Mouse (Mus musculus): ENCODE data around the gene Ankib1.
A peak's percentile ranks its signal among the peaks of the same experiment; 100 is the strongest.
"Not testable (repeated sequence)": the region's sequence is repeated elsewhere in the genome, so short reads cannot be mapped to it uniquely, and the experiment has no call there.

Ankib1 gene

DNA sequence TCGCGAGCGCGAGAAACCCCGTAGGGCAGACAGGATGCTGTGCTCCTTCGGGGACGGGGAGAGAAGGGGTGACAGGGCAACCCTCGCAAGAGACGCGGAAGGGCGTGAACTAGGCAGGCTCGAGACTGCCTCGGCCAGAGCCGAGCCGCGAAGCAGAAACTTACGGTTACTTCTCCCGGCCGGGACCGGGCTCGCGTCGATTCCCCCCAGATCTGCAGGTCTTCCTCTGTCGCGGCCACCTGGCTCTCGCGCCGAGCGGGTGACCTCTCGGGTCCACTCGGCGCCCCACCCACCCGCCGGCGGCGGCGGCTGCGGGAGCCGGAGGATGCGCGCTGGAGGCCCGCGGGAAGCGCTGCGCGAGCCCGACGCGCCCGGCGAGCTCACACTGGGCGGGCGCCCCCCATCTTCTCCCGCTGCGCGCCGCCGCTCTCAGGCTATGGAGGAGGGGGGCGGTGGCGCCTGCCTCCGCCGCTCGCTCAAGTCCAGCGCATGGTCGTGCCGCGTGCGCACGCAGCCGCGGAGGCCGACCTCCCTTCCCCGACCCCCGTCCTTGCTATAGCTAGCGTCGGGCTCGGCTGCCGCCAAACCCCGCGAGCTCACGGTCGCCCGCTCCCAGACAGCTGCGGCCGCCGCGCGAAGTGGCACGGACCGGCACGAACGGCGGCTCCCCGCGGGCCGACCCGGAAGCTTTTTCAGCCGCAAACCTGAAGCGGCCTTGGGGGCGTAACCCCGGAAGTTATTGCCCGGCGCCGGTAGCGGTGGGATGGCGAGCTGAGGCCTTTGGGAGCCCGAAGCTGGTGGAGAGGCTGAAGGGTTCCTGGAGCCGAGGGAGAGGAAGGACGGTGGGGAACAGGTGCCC is at the start of gene Ankib1, which contains the start of gene Krit1:
Ankib1 (minus strand) TSS at position 493 of the 859 bp plus-strand sequence.
Krit1 (plus strand) TSS at position 752 of the 859 bp plus-strand sequence.
- DNase-seq (ENCODE audit: low spot score in 2 of 2), result peak; percentile 82 to 89

DNA sequence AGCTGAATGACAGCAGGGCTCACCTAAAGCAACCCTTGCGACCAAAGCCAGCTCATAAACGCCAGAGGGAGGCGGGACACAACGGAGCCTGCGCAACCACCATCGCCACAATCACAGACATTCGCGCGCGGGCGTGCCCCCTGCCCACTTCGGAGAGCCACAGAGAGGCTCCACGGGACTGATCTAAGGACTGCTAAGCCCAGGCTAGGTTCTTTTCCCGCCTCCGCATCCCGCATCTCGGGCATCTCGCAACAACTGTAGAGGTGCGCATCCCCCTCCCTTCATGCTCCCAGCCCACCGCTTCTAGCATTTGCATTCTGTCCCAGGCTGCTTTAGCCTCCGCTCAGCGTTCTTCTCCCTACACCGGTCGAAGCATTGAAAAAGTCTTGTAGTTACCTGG is 42.3 kb upstream of the Ankib1 start, which contains the start of gene Lrrd1:
Lrrd1 (plus strand) TSS at position 148 of the 400 bp plus-strand sequence.
- DNase-seq (ENCODE audit: low spot score in 2 of 2), result no peak

GRCm38 (mm10) chr5:3834107-3834506 is 31.4 kb upstream of the Ankib1 start:
- DNase-seq (ENCODE audit: low spot score in 2 of 2), result no peak

DNA sequence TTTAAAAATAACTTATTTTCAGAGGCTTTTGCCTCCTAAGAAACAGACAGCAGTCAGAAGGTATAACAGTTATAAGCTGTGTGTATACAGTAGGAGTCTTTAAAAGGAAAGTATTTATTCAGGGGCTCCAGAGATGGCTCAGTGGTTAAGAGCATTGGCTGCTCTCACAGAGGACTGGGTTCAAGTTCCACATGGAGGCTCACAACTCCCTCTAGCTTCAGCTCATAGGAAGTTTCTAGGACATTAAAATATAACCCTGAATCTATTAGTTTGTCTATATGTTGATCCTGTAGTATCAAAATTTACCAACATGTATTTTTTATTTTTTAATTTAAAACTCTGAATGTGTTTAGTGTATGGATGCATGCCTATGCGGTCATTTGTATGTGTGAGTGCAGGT is 5.7 kb upstream of the Ankib1 start:
- no peak for DNase-seq (ENCODE audit: low spot score in 2 of 2)

GRCm38 (mm10) chr5:3803292-3804165 is 804 bp upstream of the Ankib1 start:
- no peak for DNase-seq (ENCODE audit: low spot score in 2 of 2)

GRCm38 (mm10) chr5:3801672-3802432 is 873 bp downstream of the Ankib1 start:
- DNase-seq (ENCODE audit: low spot score in 2 of 2), result peak in 1 of 2 experiments; percentile 36

- no peak for DNase-seq (ENCODE audit: low spot score in 2 of 2)
Observed at GRCm38 (mm10) chr5:3800881-3801280, 1.8 kb downstream of the Ankib1 start.

- DNase-seq (ENCODE audit: low spot score in 2 of 2), result no peak
Observed at GRCm38 (mm10) chr5:3800041-3800440, 2.7 kb downstream of the Ankib1 start.

DNA sequence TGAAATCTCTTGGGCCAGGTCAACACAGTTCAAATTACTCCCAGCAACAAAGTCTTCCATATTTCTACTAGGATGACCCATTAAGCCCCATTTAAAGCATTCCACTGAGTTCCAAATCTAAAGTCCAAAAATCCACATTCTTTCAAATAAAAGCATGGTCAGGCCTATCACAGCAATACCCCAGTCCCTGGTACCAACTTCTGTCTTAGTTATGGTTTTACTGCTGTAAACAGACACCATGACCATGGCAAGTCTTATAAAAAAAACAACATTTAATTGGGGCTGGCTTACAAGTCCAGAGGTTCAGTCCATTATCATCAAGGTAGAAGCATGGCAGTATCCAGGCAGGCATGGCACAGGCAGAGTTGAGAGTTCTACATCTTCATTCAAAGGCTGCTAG is 4.1 kb downstream of the Ankib1 start:
- not testable (repeated sequence) for DNase-seq (ENCODE audit: low spot score in 2 of 2)

- DNase-seq (ENCODE audit: low spot score in 2 of 2), result not testable (repeated sequence)
Observed at GRCm38 (mm10) chr5:3797101-3797500, 5.6 kb downstream of the Ankib1 start.

DNA sequence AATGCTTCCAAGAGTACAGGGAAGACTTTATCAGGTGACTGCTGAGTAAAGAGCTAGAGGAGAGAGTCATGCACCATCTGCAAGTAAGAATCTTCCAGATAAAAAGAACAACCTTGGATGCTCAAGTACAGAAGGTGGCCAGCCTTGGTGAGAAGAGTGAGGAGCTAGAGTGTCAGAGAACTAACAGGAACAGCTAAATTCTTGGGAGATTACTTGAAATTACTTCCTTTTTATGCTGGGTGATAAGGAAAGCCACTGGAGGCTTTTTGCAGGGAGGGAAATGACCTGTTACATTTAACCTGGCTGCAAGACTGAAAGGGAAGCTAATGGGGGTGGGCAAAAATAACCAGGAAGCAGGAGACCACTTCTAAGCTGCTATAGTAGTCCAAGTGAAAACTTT is 11.7 kb downstream of the Ankib1 start:
- DNase-seq (ENCODE audit: low spot score in 2 of 2), result no peak

GRCm38 (mm10) chr5:3787548-3787947 is 15.2 kb downstream of the Ankib1 start:
- DNase-seq (ENCODE audit: low spot score in 2 of 2), result no peak

DNA sequence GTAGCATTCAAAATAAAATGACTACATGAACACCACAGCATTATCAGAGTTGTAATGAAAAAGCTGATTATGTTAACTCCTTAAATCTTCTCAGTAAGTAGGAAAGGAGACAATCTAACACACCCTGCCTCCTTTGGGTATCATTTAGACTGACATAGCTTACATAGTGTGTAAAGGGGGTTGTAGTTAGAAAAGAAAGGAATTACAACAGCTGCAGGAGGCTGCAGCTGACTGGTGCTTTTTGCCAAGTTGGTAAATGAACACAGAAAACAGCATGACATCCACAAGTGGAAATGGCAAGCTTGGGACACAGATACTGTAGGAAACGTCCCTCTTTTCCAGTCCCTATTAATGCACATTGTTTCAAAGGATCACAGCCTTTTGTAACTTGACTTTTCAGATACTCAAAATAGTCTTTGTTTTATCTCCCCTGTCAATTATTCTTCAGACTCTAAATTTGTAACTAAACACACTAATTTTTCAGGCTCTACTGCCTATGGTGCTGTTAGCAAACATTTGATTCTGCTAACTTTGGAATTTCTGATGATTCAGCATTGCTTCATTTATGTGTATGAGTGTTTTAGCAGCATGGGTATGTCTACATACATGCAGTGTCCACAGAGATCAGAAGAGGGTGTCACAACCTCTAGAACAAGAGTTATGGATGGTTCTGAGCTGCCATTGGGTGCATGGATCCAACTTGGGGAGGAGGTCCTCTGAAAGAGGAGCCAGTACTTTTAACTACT is 17.8 kb downstream of the Ankib1 start:
- DNase-seq (ENCODE audit: low spot score in 2 of 2), result no peak

DNA sequence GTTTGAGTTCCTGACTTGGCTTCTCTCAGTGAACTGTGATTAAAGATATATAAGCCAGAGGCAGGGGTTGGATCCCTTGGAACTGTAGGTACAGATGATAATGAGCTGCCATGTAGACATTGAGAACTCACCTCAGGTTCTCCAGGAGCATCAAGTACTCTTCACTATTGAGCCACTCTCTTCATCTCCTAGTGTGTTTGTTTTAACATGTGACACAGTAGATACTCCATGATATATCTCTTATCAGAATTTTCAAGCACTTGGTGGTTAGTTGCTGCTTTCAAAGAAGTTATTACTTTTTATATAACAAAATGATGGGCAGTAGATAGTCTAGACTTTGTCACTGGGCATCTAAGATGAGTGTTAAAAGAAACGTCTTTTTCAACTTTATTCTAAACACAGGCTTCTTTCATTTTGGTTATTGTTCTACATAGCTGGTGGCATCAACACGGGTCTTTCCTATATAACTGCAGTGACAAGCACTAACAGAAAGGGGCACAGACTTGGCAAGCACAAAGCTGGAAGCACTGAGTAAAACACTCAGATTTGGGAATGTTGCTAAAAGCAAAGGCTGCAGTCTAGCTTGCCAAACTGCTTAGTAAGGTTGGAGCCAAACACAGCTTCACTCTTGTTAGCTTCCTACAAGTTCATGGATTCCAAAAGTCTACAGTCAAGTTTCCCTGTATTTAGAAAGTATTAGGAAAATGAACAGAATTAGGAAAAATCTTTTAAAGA is 18.6 kb downstream of the Ankib1 start:
- no peak for DNase-seq (ENCODE audit: low spot score in 2 of 2)

DNA sequence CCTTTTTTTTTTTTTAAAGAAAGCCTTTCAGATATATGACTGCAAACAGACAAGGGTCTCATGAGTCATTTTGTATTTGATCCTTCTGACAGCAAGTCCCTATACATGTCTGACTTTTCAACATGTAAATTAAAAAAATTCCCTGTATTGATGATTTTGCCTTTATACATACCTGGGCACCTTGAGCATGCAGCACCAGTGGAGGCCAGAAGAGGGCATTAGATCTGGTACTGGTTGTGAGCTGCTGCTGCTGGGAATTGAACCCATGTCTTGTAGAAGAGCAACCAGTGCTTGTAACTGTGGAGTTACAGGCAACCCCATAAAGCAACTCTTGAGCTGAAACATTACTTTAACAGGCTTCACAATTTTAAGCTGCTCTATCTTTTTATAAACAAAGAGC is 20.1 kb downstream of the Ankib1 start:
- no peak for DNase-seq (ENCODE audit: low spot score in 2 of 2)

GRCm38 (mm10) chr5:3772017-3772416 is 30.7 kb downstream of the Ankib1 start:
- DNase-seq (ENCODE audit: low spot score in 2 of 2), result no peak

GRCm38 (mm10) chr5:3771512-3771911 is 31.2 kb downstream of the Ankib1 start:
- DNase-seq (ENCODE audit: low spot score in 2 of 2), result no peak

DNA sequence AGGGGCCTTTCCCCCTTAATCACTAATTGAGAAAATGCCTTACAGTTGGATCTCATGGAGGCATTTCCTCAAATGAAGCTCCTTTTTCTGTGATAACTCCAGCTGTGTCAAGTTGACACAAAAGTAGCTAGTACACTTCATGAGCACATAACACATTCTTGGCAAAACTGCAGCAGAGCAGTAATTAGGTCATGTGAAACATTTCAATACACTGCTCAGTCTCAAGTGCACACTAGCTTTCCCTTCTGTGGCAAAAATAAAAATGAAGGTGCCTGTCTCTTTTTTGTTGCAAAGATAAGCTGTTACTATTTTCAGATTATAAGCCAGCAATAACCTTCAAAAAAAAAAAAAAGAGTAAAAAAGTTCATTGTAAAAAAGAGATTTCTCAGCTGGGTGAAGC is 52.2 kb downstream of the Ankib1 start:
- not testable (repeated sequence) for DNase-seq (ENCODE audit: low spot score in 2 of 2)

DNA sequence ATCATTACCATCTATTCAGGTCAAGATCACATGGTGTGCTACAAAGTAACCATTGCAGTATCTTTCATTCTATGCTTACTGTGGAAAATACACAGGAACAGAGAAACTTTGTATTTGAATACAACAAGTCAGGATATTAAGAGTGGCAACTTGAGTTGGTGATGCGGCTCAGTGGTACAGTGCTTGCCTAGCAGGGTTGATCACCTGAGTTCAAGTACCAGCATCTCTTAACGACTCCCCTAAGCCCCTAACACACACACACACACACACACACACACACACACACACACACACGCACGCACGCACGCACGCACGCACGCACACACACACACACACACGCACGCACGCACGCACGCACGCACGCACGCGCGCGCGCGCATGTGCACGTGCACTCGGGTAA is 69.9 kb downstream of the Ankib1 start:
- not testable (repeated sequence) for DNase-seq (ENCODE audit: low spot score in 2 of 2)

GRCm38 (mm10) chr5:3728820-3729219 is 73.9 kb downstream of the Ankib1 start:
- no peak for DNase-seq (ENCODE audit: low spot score in 2 of 2)

Data from frontal cortex, postnatal 14 days (tissue).